In genomic region chr6:144600351-144600750, GRCm38 (mm10) we compare ENCODE assay signal across 35 mouse cellular contexts.
"Had no signal": no experiment of that assay in that cellular context is flagged by ENCODE, and none has a peak within 500 bp of the region (broad histone marks: within the 10 kb centered on the region; RNA-seq: fewer than 3 reads in every experiment).

No protein-coding gene starts in this region.

- H3K9me3 ChIP-seq: heart, embryonic 10.5 days; heart, embryonic 13.5 days; heart, embryonic 15.5 days; hindbrain, embryonic 10.5 days; hindbrain, embryonic 12.5 days; hindbrain, embryonic 13.5 days; hindbrain, embryonic 15.5 days; intestine, embryonic 15.5 days; kidney, embryonic 15.5 days had no signal

- DNase-seq: heart, postnatal 10 days; heart, postnatal 14 days; heart, postnatal 36 days; heart, postnatal 4 days; kidney, adult 11 months; kidney, adult 18-20 months; kidney, adult 2 months; kidney, adult 8-10 months; kidney, adult 9 months; kidney, postnatal 10 days; kidney, postnatal 14 days; kidney, postnatal 25 days; kidney, postnatal 36 days; kidney, postnatal 4 days; layer of hippocampus, adult 9-11 months; layer of hippocampus, postnatal 36 days had no signal

- H3K27me3 ChIP-seq: heart, embryonic 13.5 days; heart, embryonic 15.5 days; hindbrain, embryonic 12.5 days; hindbrain, embryonic 13.5 days; hindbrain, embryonic 15.5 days; kidney, embryonic 15.5 days had no signal

- H3K4me1 ChIP-seq: heart, embryonic 15.5 days had no signal

- H3K4me3 ChIP-seq: heart, embryonic 10.5 days; heart, embryonic 12.5 days; heart, embryonic 13.5 days; heart, embryonic 15.5 days; hindbrain, embryonic 10.5 days; hindbrain, embryonic 12.5 days; hindbrain, embryonic 13.5 days; hindbrain, embryonic 15.5 days; intestine, embryonic 15.5 days; kidney, embryonic 15.5 days; layer of hippocampus, adult 2 months had no signal

- H3K9ac ChIP-seq: heart, embryonic 12.5 days; heart, embryonic 13.5 days; heart, embryonic 15.5 days; hindbrain, embryonic 12.5 days; hindbrain, embryonic 13.5 days; hindbrain, embryonic 14.5 days; hindbrain, embryonic 15.5 days; intestine, embryonic 15.5 days; kidney, embryonic 15.5 days had no signal

- ATAC-seq: hindbrain, embryonic 16.5 days; hindbrain, postnatal 0 days; inflammation-experienced regulatory T-cells, adult 6 months; intestine, embryonic 15.5 days; intestine, embryonic 16.5 days; intestine, postnatal 0 days had no signal

- H3K36me3 ChIP-seq: heart, embryonic 10.5 days; heart, embryonic 12.5 days; heart, embryonic 13.5 days; heart, embryonic 15.5 days; hindbrain, embryonic 10.5 days; hindbrain, embryonic 12.5 days; hindbrain, embryonic 13.5 days; hindbrain, embryonic 15.5 days; intestine, embryonic 15.5 days; kidney, embryonic 15.5 days had no signal

- H3K27ac ChIP-seq: heart, embryonic 10.5 days; heart, embryonic 13.5 days; heart, embryonic 15.5 days; hindbrain, embryonic 10.5 days; hindbrain, embryonic 12.5 days; hindbrain, embryonic 13.5 days; hindbrain, embryonic 14.5 days; hindbrain, embryonic 15.5 days; hindbrain, postnatal 0 days; intestine, embryonic 15.5 days; kidney, embryonic 15.5 days; kidney, postnatal 0 days; layer of hippocampus, adult 2 months had no signal

- H3K4me2 ChIP-seq: heart, embryonic 11.5 days; heart, embryonic 12.5 days; heart, embryonic 13.5 days; heart, embryonic 15.5 days; hindbrain, embryonic 12.5 days; hindbrain, embryonic 13.5 days; hindbrain, embryonic 14.5 days; hindbrain, embryonic 15.5 days; intestine, embryonic 15.5 days; kidney, embryonic 15.5 days had no signal
